Mouse (Mus musculus): ENCODE data around the gene Gm21983.

Gene Gm21983

GRCm38 (mm10) chr7:27174496-27174895, 6.4 kb downstream of the Gm21983 start:
- H3K36me3 ChIP-seq (ENCODE audit: control insufficient read depth, insufficient read depth, low read length, poor library complexity, severe bottlenecking) = peaks cover 13% of the 10 kb centered on the region
- H3K27me3 ChIP-seq (ENCODE audit: control insufficient read depth, insufficient read depth, low read length, poor library complexity, severe bottlenecking) = no peaks in the 10 kb centered on the region
- no peak for DNase-seq (ENCODE audit: low read depth, low spot score)

DNA sequence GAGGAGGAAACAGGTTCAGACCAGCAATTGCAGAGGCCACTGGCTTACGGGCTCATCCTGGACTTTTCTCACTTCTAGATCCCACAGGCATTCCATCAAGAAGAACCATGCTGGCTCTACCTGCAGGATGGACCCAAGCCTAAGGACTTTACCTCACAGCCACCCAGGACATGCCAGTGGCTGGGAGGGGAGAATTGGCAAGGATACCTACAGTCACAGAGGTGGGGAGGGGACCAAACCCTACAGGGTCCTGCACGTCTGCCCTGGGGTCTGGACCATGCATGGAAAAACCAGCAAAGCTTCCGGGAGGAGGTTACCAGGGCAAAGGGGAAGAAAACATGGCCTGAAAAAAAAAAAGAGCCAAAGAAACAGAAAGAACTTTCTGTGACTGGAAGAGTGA, 9.9 kb downstream of the Gm21983 start:
- H3K27me3 ChIP-seq (ENCODE audit: control insufficient read depth, insufficient read depth, low read length, poor library complexity, severe bottlenecking) = no peaks in the 10 kb centered on the region
- no peak for DNase-seq (ENCODE audit: low read depth, low spot score)

GRCm38 (mm10) chr7:27168371-27168770, 12.5 kb downstream of the Gm21983 start:
- Histone ChIP-seq H3K27me3 (ENCODE audit: control insufficient read depth, insufficient read depth, low read length, poor library complexity, severe bottlenecking) (no peaks in the 10 kb centered on the region), H3K36me3 (ENCODE audit: control insufficient read depth, insufficient read depth, low read length, poor library complexity, severe bottlenecking) (peaks cover 9% of the 10 kb centered on the region)
- DNase-seq (ENCODE audit: low read depth, low spot score) = no peak

More for the DNA sequence above, 9.9 kb downstream of the Gm21983 start:
- H3K36me3 ChIP-seq (ENCODE audit: control insufficient read depth, insufficient read depth, low read length, poor library complexity, severe bottlenecking) = peaks cover 13% of the 10 kb centered on the region

DNA sequence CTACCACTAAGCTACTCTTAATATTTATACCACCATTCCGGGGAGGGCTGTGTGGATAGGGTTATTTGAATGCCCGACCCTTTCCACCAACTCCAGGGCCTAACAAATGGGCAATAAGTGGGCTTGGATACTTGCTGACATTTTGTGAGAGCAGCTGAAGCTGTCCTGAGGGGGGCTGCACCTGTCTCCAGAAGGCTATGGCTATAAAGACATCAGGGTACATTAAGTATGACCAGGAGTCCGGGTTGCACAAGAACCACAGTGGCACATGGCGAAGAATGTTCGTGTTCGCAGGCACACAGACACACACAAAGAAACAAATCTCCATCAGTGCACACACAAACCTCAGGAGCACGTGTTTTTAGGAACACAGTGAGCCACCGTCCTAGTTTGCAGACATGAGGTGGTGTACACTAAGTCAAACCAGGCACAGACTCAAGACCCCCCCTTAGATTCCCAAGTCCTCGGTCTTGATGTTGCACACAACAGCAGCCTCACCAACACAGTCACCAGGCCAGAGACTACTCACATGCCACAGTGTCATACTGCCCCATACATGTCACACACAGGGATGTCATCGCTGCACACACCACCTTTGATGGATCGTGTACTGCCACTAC, 13.3 kb downstream of the Gm21983 start:
- H3K27me3 ChIP-seq (ENCODE audit: control insufficient read depth, insufficient read depth, low read length, poor library complexity, severe bottlenecking) = no peaks in the 10 kb centered on the region
- H3K36me3 ChIP-seq (ENCODE audit: control insufficient read depth, insufficient read depth, low read length, poor library complexity, severe bottlenecking) = peaks cover 4% of the 10 kb centered on the region
- no peak for DNase-seq (ENCODE audit: low read depth, low spot score)

DNA sequence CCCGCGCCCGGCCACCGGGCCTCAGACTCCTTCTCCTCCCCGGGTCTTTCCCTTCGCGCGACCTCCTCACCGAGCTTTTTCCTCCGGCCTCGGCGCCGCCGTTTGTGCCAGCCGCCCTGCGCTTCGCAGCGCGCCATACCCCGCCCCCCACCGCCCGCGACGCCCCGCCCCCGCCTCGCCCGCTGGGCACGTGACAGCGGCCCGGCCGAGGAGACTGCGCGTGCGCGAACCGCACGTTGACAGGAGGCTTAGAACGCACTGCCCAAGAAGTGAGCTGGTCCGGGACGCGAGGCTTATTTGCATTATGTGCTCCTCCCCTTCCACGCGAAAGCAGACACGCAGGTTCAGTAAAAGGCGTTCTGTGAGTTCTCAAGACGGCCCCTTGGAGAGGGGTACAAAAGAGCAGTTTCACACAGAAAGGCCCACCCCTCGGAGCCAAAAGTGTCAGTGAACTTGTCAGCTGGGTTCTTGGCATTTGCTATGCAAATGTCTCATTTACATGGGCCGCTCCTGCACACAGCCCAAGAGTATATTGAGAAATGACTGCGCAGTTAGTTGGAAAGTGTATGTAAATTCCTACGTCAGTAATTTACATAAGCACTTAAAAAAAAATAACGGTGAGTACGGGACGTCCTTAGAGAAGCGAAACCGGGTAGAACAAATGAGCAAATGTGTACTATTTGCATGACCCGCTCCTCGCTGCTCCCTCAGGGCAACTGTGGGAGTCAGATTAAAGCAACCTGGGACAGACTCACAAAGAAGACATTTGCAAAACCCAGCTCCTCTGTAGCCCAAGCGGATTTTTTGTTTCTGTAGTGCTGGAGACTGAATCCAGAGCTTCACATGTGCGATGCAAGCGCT, 14.0 kb downstream of the Gm21983 start, which contains the start of gene Egln2:
Gene Egln2, minus strand, starts transcription at position 189 of the 861 bp plus-strand sequence.
- Histone ChIP-seq H3K36me3 (ENCODE audit: control insufficient read depth, insufficient read depth, low read length, poor library complexity, severe bottlenecking) (peaks cover 4% of the 10 kb centered on the region; the same call in 1 of the 2 replicates), H3K27me3 (ENCODE audit: control insufficient read depth, insufficient read depth, low read length, poor library complexity, severe bottlenecking) (no peaks in the 10 kb centered on the region)
- DNase-seq (ENCODE audit: low read depth, low spot score) = peak; percentile 97

- Histone ChIP-seq H3K36me3 (ENCODE audit: control insufficient read depth, insufficient read depth, low read length, poor library complexity, severe bottlenecking) (peaks cover 2% of the 10 kb centered on the region; the same call in 1 of the 2 replicates), H3K27me3 (ENCODE audit: control insufficient read depth, insufficient read depth, low read length, poor library complexity, severe bottlenecking) (no peaks in the 10 kb centered on the region)
- peak; percentile 87 for DNase-seq (ENCODE audit: low read depth, low spot score)
Measured at GRCm38 (mm10) chr7:27166229-27166613, 14.7 kb downstream of the Gm21983 start.

DNA sequence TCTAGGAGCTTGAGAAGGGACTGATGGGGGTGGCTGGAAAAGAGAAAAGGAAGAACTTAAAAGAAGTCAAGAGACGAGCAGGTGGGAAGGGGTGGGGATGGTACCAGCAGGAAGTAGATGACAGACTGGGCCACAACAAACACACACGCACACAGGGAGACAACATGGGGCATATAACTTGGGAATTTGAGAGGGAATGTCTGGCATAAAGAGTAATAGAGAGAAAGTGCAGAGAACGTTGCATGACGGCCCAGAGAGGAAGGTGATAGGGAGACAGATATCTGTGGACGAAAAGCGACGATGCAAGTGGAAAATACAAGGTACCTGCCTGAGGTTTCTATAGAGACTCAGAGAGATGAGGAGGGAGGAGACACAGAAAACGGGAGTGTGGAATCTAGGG, 15.2 kb downstream of the Gm21983 start:
- no peak for DNase-seq (ENCODE audit: low read depth, low spot score)
- Histone ChIP-seq H3K36me3 (ENCODE audit: control insufficient read depth, insufficient read depth, low read length, poor library complexity, severe bottlenecking) (peaks cover 2% of the 10 kb centered on the region; the same call in 1 of the 2 replicates), H3K27me3 (ENCODE audit: control insufficient read depth, insufficient read depth, low read length, poor library complexity, severe bottlenecking) (no peaks in the 10 kb centered on the region)

- Histone ChIP-seq H3K27me3 (ENCODE audit: control insufficient read depth, insufficient read depth, low read length, poor library complexity, severe bottlenecking) (no peaks in the 10 kb centered on the region), H3K36me3 (ENCODE audit: control insufficient read depth, insufficient read depth, low read length, poor library complexity, severe bottlenecking) (peaks cover 2% of the 10 kb centered on the region; the same call in 1 of the 2 replicates)
- DNase-seq (ENCODE audit: low read depth, low spot score) = no peak
Measured at GRCm38 (mm10) chr7:27165007-27165655, 15.8 kb downstream of the Gm21983 start.

DNA sequence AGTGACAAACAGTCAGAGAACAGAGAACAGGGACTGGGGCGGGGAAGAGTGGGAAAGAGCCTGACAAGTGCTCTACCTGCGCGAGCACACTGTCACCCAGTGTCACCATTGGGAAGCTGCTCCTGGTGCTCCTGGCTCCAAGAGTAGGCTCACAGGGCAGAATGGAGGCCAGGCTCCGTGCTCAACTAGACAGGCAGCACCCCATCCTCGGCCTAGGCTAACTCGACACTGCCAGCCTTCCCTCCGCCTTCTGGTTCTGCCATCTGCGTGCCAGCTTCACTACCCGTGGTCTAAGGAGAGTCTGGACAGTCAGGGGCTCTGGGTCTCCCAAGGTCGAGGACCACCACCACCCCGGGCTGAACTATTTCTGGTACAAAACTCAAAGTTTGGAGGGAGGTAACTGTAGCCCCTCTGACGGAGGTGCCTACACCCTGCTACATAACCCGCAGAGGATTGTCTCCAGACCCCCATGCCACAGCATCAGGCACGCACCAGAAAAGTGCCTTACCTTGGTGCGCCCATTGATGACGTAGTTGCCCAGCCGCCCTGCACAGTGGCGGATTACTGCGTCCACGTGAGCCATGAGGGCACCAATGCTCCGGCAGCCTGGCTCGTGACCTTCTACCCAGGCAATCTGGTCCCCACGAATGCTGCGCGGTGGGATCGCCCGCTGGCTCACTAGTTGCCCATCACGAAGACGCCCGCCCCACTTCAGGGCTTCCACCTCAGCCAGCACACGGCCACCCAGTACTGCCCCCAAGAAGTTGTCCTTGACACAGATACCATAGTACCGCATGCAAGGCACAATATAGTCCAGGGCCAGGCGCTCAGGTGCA, 16.6 kb downstream of the Gm21983 start:
- no peaks in the 10 kb centered on the region for H3K27me3 ChIP-seq (ENCODE audit: control insufficient read depth, insufficient read depth, low read length, poor library complexity, severe bottlenecking)
- no peak for DNase-seq (ENCODE audit: low read depth, low spot score)
- peaks cover 2% of the 10 kb centered on the region for H3K36me3 ChIP-seq (ENCODE audit: control insufficient read depth, insufficient read depth, low read length, poor library complexity, severe bottlenecking)

GRCm38 (mm10) chr7:27163450-27163805, 17.5 kb downstream of the Gm21983 start:
- H3K27me3 ChIP-seq (ENCODE audit: control insufficient read depth, insufficient read depth, low read length, poor library complexity, severe bottlenecking) = no peaks in the 10 kb centered on the region
- no peak for DNase-seq (ENCODE audit: low read depth, low spot score)
- H3K36me3 ChIP-seq (ENCODE audit: control insufficient read depth, insufficient read depth, low read length, poor library complexity, severe bottlenecking) = peaks cover 8% of the 10 kb centered on the region

DNA sequence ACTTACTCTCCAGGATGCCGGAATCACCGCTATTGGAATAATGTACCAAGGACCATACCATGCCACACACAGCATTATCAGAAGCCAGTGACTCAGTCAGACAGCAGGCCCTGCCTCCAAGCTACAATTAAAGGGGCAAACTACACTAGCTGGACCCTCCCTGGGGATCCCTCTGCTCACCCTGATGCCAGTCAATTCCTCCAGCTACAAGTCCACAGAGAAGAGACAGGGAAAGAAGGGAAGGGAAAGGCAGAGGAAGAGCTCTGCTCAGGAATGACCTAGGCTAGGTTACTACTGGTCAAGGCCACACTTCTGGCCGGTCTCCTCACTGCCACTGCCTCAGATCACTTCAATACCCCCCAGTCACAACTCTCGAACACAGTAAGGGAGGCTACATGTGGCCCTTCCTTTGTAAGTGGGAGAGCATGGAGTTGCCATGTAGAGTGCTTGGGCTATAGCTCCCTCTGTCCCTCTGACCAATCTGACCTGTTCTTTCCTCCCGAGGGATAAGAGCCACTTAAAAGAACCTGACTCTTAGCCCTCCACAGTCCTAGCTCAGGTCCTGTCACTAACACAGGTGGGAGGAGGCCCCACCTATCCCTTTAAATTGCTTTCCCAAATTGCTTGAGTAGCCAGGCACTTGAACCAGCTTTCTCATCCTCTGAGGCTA, 18.0 kb downstream of the Gm21983 start:
- Histone ChIP-seq H3K27me3 (ENCODE audit: control insufficient read depth, insufficient read depth, low read length, poor library complexity, severe bottlenecking) (no peaks in the 10 kb centered on the region), H3K36me3 (ENCODE audit: control insufficient read depth, insufficient read depth, low read length, poor library complexity, severe bottlenecking) (peaks cover 9% of the 10 kb centered on the region)
- DNase-seq (ENCODE audit: low read depth, low spot score) = no peak

- no peak for DNase-seq (ENCODE audit: low read depth, low spot score)
- no peaks in the 10 kb centered on the region for H3K27me3 ChIP-seq (ENCODE audit: control insufficient read depth, insufficient read depth, low read length, poor library complexity, severe bottlenecking)
- H3K36me3 ChIP-seq (ENCODE audit: control insufficient read depth, insufficient read depth, low read length, poor library complexity, severe bottlenecking) = peaks cover 9% of the 10 kb centered on the region
Measured at GRCm38 (mm10) chr7:27161744-27162143, 19.1 kb downstream of the Gm21983 start.

DNA sequence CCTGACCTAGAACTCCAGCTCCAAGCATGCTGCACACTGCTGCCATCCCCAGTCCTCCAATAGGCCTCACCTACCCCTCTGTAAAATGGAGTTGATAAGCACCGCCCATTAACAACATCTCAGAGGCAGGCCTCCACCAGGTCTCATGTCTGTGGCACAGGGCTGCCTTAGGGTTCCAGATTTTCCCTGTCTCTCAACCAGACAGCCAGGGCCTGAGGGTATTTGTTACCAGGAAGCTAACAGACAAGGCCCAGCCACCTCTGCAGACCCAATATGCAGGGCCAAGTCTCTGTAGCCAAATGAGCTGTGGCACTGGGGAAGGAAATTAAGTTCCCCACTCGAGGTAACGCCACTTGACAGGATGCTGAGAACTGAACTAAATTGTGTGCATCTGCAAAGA, 20.0 kb downstream of the Gm21983 start:
- Histone ChIP-seq H3K27me3 (ENCODE audit: control insufficient read depth, insufficient read depth, low read length, poor library complexity, severe bottlenecking) (no peaks in the 10 kb centered on the region), H3K36me3 (ENCODE audit: control insufficient read depth, insufficient read depth, low read length, poor library complexity, severe bottlenecking) (peaks cover 9% of the 10 kb centered on the region)
- no peak for DNase-seq (ENCODE audit: low read depth, low spot score)

GRCm38 (mm10) chr7:27159882-27160281, 21.0 kb downstream of the Gm21983 start:
- DNase-seq (ENCODE audit: low read depth, low spot score) = peak; percentile 92
- Histone ChIP-seq H3K36me3 (ENCODE audit: control insufficient read depth, insufficient read depth, low read length, poor library complexity, severe bottlenecking) (peaks cover 7% of the 10 kb centered on the region), H3K27me3 (ENCODE audit: control insufficient read depth, insufficient read depth, low read length, poor library complexity, severe bottlenecking) (no peaks in the 10 kb centered on the region)
